Mouse (Mus musculus): Measurements from ENCODE around the gene Chia1. TPM values are rescaled to one million over a fixed set of nuclear protein-coding genes. Genes with fewer than 3 reads are reported as not detected.
"Not testable (repeated sequence)": the region's sequence is repeated elsewhere in the genome, so short reads cannot be mapped to it uniquely, and the experiment has no call there.

Gene Chia1
- polyA plus RNA-seq, 2 experiments: 0.04 TPM; not detected in 1

DNA sequence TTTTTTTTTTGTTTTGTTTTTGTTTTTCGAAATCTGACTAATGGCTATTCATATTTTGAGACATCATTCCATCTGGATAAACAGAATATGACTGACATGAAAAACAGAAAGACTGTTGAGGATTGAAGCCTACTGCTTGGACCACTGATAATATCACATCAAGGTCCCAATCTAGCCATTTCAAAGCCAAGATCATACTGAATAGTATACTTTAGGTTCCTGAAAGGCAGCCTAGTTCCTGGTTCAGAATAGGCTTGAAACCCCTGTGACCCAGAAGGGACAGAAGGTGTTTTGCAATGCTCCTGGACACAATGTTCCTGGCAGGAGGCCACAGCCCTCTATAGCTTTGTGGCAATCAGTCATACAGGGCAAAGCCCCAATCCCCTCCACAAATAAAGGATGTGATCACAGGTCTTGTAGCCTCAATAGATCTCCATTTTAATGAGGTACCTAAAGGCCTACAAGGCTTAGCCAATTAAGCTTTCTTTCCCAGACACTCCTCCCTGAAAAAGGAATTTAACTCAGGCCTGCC, 57.6 kb downstream of the Chia1 start:
- TF ChIP-seq POLR2A (IDR thresholded peaks at IDR 0.05; ENCODE audit: borderline replicate concordance, extremely low read depth, insufficient read depth, insufficient read length): no peak
- 0 out of 2 replicates have a peak, but pooled peaks cover 7% of the 10 kb centered on the region for H3K9me3 ChIP-seq (ENCODE audit: control insufficient read depth, low read length)
- no peak overlapping the region for H3K4me2 ChIP-seq (replicated peaks; ENCODE audit: low read depth, low read length, severe bottlenecking)
- DNase-seq (ENCODE audit: low spot score) (no peak), ATAC-seq (ENCODE audit: low FRiP score, low read depth) (no peak)
- no peaks in the 10 kb centered on the region for H3K27me3 ChIP-seq (ENCODE audit: control insufficient read depth, insufficient read depth, low read length)
- H3K4me3 ChIP-seq (replicated peaks; ENCODE audit: low read length): no peak overlapping the region
- H3K4me1 ChIP-seq (ENCODE audit: control insufficient read depth, insufficient read depth, low read length): no peaks in the 10 kb centered on the region
- H3K9ac ChIP-seq (ENCODE audit: low read depth, low read length, severe bottlenecking): no peak overlapping the region
- no peaks in the 10 kb centered on the region for H3K36me3 ChIP-seq (ENCODE audit: control insufficient read depth, insufficient read depth, low read length)
- 31% methylated on average over 1 of the region's 1 CpGs for WGBS
- no peak overlapping the region for H3K27ac ChIP-seq (replicated peaks; ENCODE audit: low read depth, low read length)

DNA sequence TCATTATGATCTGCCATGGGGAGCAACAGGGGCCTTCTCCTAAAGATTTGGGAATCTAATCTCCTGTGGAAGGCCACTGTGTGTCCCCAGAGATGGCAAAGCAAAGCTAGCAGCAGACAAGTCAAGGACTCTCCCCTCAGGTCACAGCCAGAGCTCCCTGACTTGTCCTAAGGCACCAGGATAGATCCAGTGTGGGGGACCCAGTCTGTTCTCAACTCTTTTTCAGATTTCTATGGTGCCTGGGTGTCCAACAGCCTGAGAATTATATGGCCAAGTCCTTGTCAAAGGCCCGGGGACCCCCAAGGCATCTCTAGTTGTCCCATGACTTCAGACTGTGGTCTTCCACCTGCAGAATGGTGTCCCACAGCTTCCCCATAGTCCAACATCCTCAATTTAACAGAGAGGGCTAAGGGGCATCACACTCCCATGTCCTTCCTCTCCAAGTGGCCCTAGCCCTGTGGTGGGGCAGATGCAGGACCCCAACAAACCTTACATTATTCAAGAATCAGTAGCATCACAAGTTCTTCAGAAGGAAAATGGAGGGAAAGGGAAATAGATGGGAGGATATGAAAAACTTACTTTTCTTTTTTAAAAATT, 58.2 kb downstream of the Chia1 start:
- H3K27me3 ChIP-seq (ENCODE audit: control insufficient read depth, insufficient read depth, low read length): no peaks in the 10 kb centered on the region
- no peak overlapping the region for H3K4me2 ChIP-seq (replicated peaks; ENCODE audit: low read depth, low read length, severe bottlenecking)
- no peak for ATAC-seq (ENCODE audit: low FRiP score, low read depth)
- no peak for DNase-seq (ENCODE audit: low spot score)
- H3K4me3 ChIP-seq (replicated peaks; ENCODE audit: low read length): no peak overlapping the region
- H3K9me3 ChIP-seq (ENCODE audit: control insufficient read depth, low read length): 0 out of 2 replicates have a peak, but pooled peaks cover 7% of the 10 kb centered on the region
- H3K9ac ChIP-seq (ENCODE audit: low read depth, low read length, severe bottlenecking): no peak overlapping the region
- no peaks in the 10 kb centered on the region for H3K4me1 ChIP-seq (ENCODE audit: control insufficient read depth, insufficient read depth, low read length)
- WGBS: 81% methylated on average over 1 of the region's 1 CpGs
- H3K27ac ChIP-seq (replicated peaks; ENCODE audit: low read depth, low read length): no peak overlapping the region
- H3K36me3 ChIP-seq (ENCODE audit: control insufficient read depth, insufficient read depth, low read length): no peaks in the 10 kb centered on the region
- no peak for TF ChIP-seq POLR2A (IDR thresholded peaks at IDR 0.05; ENCODE audit: borderline replicate concordance, extremely low read depth, insufficient read depth, insufficient read length)

DNA sequence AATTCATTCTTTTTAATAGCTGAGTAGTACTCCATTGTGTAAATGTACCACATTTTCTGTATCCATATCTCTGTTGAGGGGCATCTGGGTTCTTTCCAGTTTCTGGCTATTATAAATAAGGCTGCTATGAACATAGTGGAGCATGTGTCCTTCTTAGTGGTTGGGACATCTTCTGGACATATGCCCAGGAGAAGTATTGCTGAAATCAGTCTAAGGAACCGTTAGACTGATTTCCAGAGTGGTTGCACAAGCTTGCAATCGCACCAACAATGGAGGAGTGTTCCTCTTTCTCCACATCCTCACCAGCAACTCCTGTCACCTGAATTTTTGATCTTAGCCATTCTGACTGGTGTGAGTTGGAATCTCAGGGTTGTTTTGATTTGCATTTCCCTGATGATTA, 59.5 kb downstream of the Chia1 start:
- ATAC-seq (ENCODE audit: low FRiP score, low read depth); H3K4me1 ChIP-seq (ENCODE audit: control insufficient read depth, insufficient read depth, low read length); DNase-seq (ENCODE audit: low spot score); H3K27ac ChIP-seq (replicated peaks; ENCODE audit: low read depth, low read length); H3K9ac ChIP-seq (ENCODE audit: low read depth, low read length, severe bottlenecking); H3K4me3 ChIP-seq (replicated peaks; ENCODE audit: low read length); H3K4me2 ChIP-seq (replicated peaks; ENCODE audit: low read depth, low read length, severe bottlenecking); H3K36me3 ChIP-seq (ENCODE audit: control insufficient read depth, insufficient read depth, low read length); H3K27me3 ChIP-seq (ENCODE audit: control insufficient read depth, insufficient read depth, low read length): not testable (repeated sequence)
- 71% methylated on average over 2 of the region's 2 CpGs for WGBS
- peaks cover 11% of the 10 kb centered on the region; the same call in 1 of the 2 replicates for H3K9me3 ChIP-seq (ENCODE audit: control insufficient read depth, low read length)

GRCm38 (mm10) chr3:106174971-106175370, 61.9 kb downstream of the Chia1 start:
- WGBS: 64% methylated on average over 2 of the region's 2 CpGs
- H3K9ac ChIP-seq (ENCODE audit: low read depth, low read length, severe bottlenecking); H3K27me3 ChIP-seq (ENCODE audit: control insufficient read depth, insufficient read depth, low read length); H3K4me3 ChIP-seq (replicated peaks; ENCODE audit: low read length); H3K27ac ChIP-seq (replicated peaks; ENCODE audit: low read depth, low read length); H3K36me3 ChIP-seq (ENCODE audit: control insufficient read depth, insufficient read depth, low read length); H3K4me2 ChIP-seq (replicated peaks; ENCODE audit: low read depth, low read length, severe bottlenecking); H3K4me1 ChIP-seq (ENCODE audit: control insufficient read depth, insufficient read depth, low read length); ATAC-seq (ENCODE audit: low FRiP score, low read depth); DNase-seq (ENCODE audit: low spot score): not testable (repeated sequence)
- H3K9me3 ChIP-seq (ENCODE audit: control insufficient read depth, low read length): peaks cover 13% of the 10 kb centered on the region; the same call in 1 of the 2 replicates

- Histone ChIP-seq H3K27me3 (ENCODE audit: control insufficient read depth, insufficient read depth, low read length) (no peaks in the 10 kb centered on the region), H3K27ac (replicated peaks; ENCODE audit: low read depth, low read length) (no peak overlapping the region), H3K4me3 (replicated peaks; ENCODE audit: low read length) (no peak overlapping the region), H3K9me3 (ENCODE audit: control insufficient read depth, low read length) (peaks cover 6% of the 10 kb centered on the region; the same call in 1 of the 2 replicates), H3K4me2 (replicated peaks; ENCODE audit: low read depth, low read length, severe bottlenecking) (no peak overlapping the region), H3K36me3 (ENCODE audit: control insufficient read depth, insufficient read depth, low read length) (no peaks in the 10 kb centered on the region), H3K4me1 (ENCODE audit: control insufficient read depth, insufficient read depth, low read length) (no peaks in the 10 kb centered on the region), H3K9ac (ENCODE audit: low read depth, low read length, severe bottlenecking) (no peak overlapping the region)
- WGBS: 89% methylated on average over 13 of the region's 13 CpGs
- TF ChIP-seq POLR2A (IDR thresholded peaks at IDR 0.05; ENCODE audit: borderline replicate concordance, extremely low read depth, insufficient read depth, insufficient read length): no peak
- no peak for DNase-seq (ENCODE audit: low spot score)
- no peak for ATAC-seq (ENCODE audit: low FRiP score, low read depth)
Observed at GRCm38 (mm10) chr3:106177509-106178189, 64.6 kb downstream of the Chia1 start.

Other genes with a start within 250 kb of the Chia1 start
- 2.1 and 2.3 TPM in 2 replicates for gene Adora3, start 242.4 kb upstream of the Chia1 start, polyA plus RNA-seq (2012; rRNA removed)
- 2.8 and 3.2 TPM in 2 replicates for gene Adora3, start 242.4 kb upstream of the Chia1 start, polyA plus RNA-seq (2014; fragmentation: Nextera tagmentation; extraction: Ambion mirVana)
- 0.21 TPM in 1 of 2 replicates, not detected in the other for gene Tmigd3, start 242.3 kb upstream of the Chia1 start, polyA plus RNA-seq (2012; rRNA removed)
- gene Tmigd3, start 242.3 kb upstream of the Chia1 start, polyA plus RNA-seq (2014; fragmentation: Nextera tagmentation; extraction: Ambion mirVana): 0.23 and 0.33 TPM in 2 replicates
- gene I830077J02Rik, start 180.6 kb upstream of the Chia1 start, polyA plus RNA-seq (2012; rRNA removed): 0.41 and 0.69 TPM in 2 replicates
- 0.66 and 0.88 TPM in 2 replicates for gene I830077J02Rik, start 180.6 kb upstream of the Chia1 start, polyA plus RNA-seq (2014; fragmentation: Nextera tagmentation; extraction: Ambion mirVana)
- gene Wdr77, start 153.9 kb upstream of the Chia1 start, polyA plus RNA-seq (2012; rRNA removed): 92.1 and 100 TPM in 2 replicates
- 107 and 111 TPM in 2 replicates for gene Wdr77, start 153.9 kb upstream of the Chia1 start, polyA plus RNA-seq (2014; fragmentation: Nextera tagmentation; extraction: Ambion mirVana)
- 162 and 233 TPM in 2 replicates for gene Atp5f1, start 153.1 kb upstream of the Chia1 start, polyA plus RNA-seq (2012; rRNA removed)
- 409 and 438 TPM in 2 replicates for gene Atp5f1, start 153.1 kb upstream of the Chia1 start, polyA plus RNA-seq (2014; fragmentation: Nextera tagmentation; extraction: Ambion mirVana)
- 3.4 and 3.6 TPM in 2 replicates for gene Ovgp1, start 139.5 kb upstream of the Chia1 start, polyA plus RNA-seq (2012; rRNA removed)
- gene Ovgp1, start 139.5 kb upstream of the Chia1 start, polyA plus RNA-seq (2014; fragmentation: Nextera tagmentation; extraction: Ambion mirVana): 0.37 and 0.94 TPM in 2 replicates
- 0.09 TPM in 1 of 2 replicates, not detected in the other for gene Pifo, start 98.6 kb upstream of the Chia1 start, polyA plus RNA-seq (2012; rRNA removed)
- not detected in 2 replicates for gene Pifo, start 98.6 kb upstream of the Chia1 start, polyA plus RNA-seq (2014; fragmentation: Nextera tagmentation; extraction: Ambion mirVana)
- 0.05 TPM in 1 of 2 replicates, not detected in the other for gene Chil5, start 80.4 kb upstream of the Chia1 start, polyA plus RNA-seq (2012; rRNA removed)
- gene Chil5, start 80.4 kb upstream of the Chia1 start, polyA plus RNA-seq (2014; fragmentation: Nextera tagmentation; extraction: Ambion mirVana): not detected in 2 replicates
- 0.05 TPM in 1 of 2 replicates, not detected in the other for gene Chil3, start 54.3 kb downstream of the Chia1 start, polyA plus RNA-seq (2012; rRNA removed)
- 0.19 TPM in 1 of 2 replicates, not detected in the other for gene Chil3, start 54.3 kb downstream of the Chia1 start, polyA plus RNA-seq (2014; fragmentation: Nextera tagmentation; extraction: Ambion mirVana)
- gene Chil4, start 106.3 kb downstream of the Chia1 start, polyA plus RNA-seq (2012; rRNA removed): not detected in 2 replicates
- gene Chil4, start 106.3 kb downstream of the Chia1 start, polyA plus RNA-seq (2014; fragmentation: Nextera tagmentation; extraction: Ambion mirVana): not detected in 2 replicates

Data from limb, embryonic 14.5 days (tissue).